Mouse (Mus musculus): ENCODE measurements around the gene Rad54l.

Rad54l gene

GRCm38 (mm10) chr4:116070116-116070515 lies 53.4 kb downstream of the Rad54l start:
- DNase-seq, result peak; percentile 25

- no peak for DNase-seq
Observed at GRCm38 (mm10) chr4:116063855-116064254, 59.6 kb downstream of the Rad54l start.

- no peak for DNase-seq
Observed at GRCm38 (mm10) chr4:116059012-116059726, 64.3 kb downstream of the Rad54l start.

- no peak for DNase-seq
Observed at GRCm38 (mm10) chr4:116057559-116057958, 65.9 kb downstream of the Rad54l start.

- peak; percentile 97 for DNase-seq
Observed at GRCm38 (mm10) chr4:116053399-116053961, 70.0 kb downstream of the Rad54l start, which contains the start of gene Nsun4. Gene Nsun4 (minus strand): TSS chr4:116053876.

- peak; percentile 78 for DNase-seq
Observed at GRCm38 (mm10) chr4:116052526-116053293, 70.8 kb downstream of the Rad54l start.

- DNase-seq, result peak; percentile 25
Observed at GRCm38 (mm10) chr4:116049211-116049610, 74.3 kb downstream of the Rad54l start.

- DNase-seq, result peak; percentile 91
Observed at GRCm38 (mm10) chr4:116048130-116048920, 75.2 kb downstream of the Rad54l start.

GRCm38 (mm10) chr4:116047681-116048080 lies 75.8 kb downstream of the Rad54l start:
- no peak for DNase-seq

GRCm38 (mm10) chr4:116046604-116047003 lies 76.9 kb downstream of the Rad54l start:
- DNase-seq, result no peak

All from lung, postnatal 36 days (tissue).